Mouse (Mus musculus) midbrain, embryonic 12.5 days (tissue): ENCODE measurements around the gene Kcnk15. TPM values are rescaled to one million over a fixed set of nuclear protein-coding genes. Genes with fewer than 3 reads are reported as not detected.

Source experiments
- ATAC-seq: fragments of 200-750 bp; cut with Nextera tagmentation; 2 replicates; pipeline ENCODE4 v1.8.0; 2017; ENCODE audit warnings: low read depth, moderate TSS enrichment, moderate library complexity; ENCODE audit not compliant: low FRiP score
- H3K27ac ChIP-seq: fragments of 300-500 bp; sonication (generic); replicated peaks from 2 replicates; pipeline ENCODE4 v1.5.1; 2016; ENCODE audit warnings: mild to moderate bottlenecking
- H3K27me3 ChIP-seq: fragments of 300-500 bp; sonication (generic); 2 replicates; pipeline ENCODE4 v1.6.1; 2016; ENCODE audit warnings: mild to moderate bottlenecking
- H3K36me3 ChIP-seq: fragments of 300-500 bp; sonication (generic); 2 replicates; pipeline ENCODE4 v1.6.1; 2016
- H3K4me1 ChIP-seq: fragments of 300-500 bp; sonication (generic); 2 replicates; pipeline ENCODE4 v1.6.1; 2016
- H3K4me2 ChIP-seq: fragments of 300-500 bp; sonication (generic); replicated peaks from 2 replicates; pipeline ENCODE4 v1.6.1; 2016; ENCODE audit warnings: mild to moderate bottlenecking, moderate library complexity
- H3K4me3 ChIP-seq: fragments of 300-500 bp; sonication (generic); 2 replicates; pipeline ENCODE4 v1.5.1; 2016; ENCODE audit warnings: mild to moderate bottlenecking
- H3K9ac ChIP-seq: fragments of 300-500 bp; sonication (generic); replicated peaks from 2 replicates; pipeline ENCODE4 v1.6.1; 2016; ENCODE audit warnings: mild to moderate bottlenecking, moderate library complexity
- H3K9me3 ChIP-seq: fragments of 300-500 bp; sonication (generic); 2 replicates; pipeline ENCODE4 v1.6.1; 2016; ENCODE audit warnings: mild to moderate bottlenecking
- WGBS: fragments of 180-500 bp; shearing (Covaris S2); methylation state at CpG from one replicate; pipeline ENCODE4 v1.1.7; 2016; 5-methylcytosine and 5-hydroxymethylcytosine counted together
- polyA plus RNA-seq: library from polyadenylated mRNA; unstranded; fragments of >200 nt; fragmentation: Nextera tagmentation; extraction: Ambion mirVana; gene quantifications from 2 replicates; pipeline ENCODE4 v1.2.1, GENCODE M21; 2016

Gene Kcnk15
- polyA plus RNA-seq, 1 experiment from 2014 or later: not detected

DNA sequence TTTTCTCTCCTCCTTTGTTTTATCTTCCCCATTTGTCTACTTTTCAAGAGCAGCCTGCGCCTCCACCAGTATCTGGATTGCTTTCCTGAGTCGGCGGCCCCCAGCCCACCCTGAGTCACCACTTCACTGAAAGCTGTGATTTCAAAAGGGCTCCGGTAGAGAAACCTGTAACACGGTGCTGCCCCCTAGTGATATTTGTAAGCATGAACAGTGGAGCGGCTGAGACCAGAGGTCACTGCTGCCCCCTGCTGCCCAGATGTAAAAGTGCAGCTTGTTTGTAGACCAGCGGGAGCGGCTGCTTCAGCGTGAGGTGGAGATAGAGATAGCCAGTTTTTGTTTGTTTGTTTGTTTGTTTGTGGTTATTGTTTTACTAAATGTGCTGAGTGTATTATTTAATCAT is 15.4 kb upstream of the Kcnk15 start:
- Histone ChIP-seq H3K27ac (no peak overlapping the region), H3K9me3 (no peaks in the 10 kb centered on the region), H3K27me3 (peaks cover 9% of the 10 kb centered on the region), H3K9ac (no peak overlapping the region), H3K4me2 (no peak overlapping the region), H3K4me3 (no peak overlapping the region), H3K4me1 (peaks cover 3% of the 10 kb centered on the region; the same call in 1 of the 2 replicates), H3K36me3 (no peaks in the 10 kb centered on the region)
- ATAC-seq: no peak
- WGBS: 26% methylated on average over 9 of the region's 9 CpGs

GRCm38 (mm10) chr2:163839519-163839918 is 13.9 kb upstream of the Kcnk15 start:
- Histone ChIP-seq H3K4me2 (no peak overlapping the region), H3K9me3 (no peaks in the 10 kb centered on the region), H3K27ac (no peak overlapping the region), H3K36me3 (no peaks in the 10 kb centered on the region), H3K4me1 (peaks cover 3% of the 10 kb centered on the region; the same call in 1 of the 2 replicates), H3K9ac (no peak overlapping the region), H3K4me3 (no peak overlapping the region), H3K27me3 (peaks cover 9% of the 10 kb centered on the region)
- 49% methylated on average over 6 of the region's 6 CpGs for WGBS
- no peak for ATAC-seq

GRCm38 (mm10) chr2:163842043-163842442 is 11.4 kb upstream of the Kcnk15 start:
- Histone ChIP-seq H3K36me3 (no peaks in the 10 kb centered on the region), H3K4me2 (no peak overlapping the region), H3K4me1 (peaks cover 3% of the 10 kb centered on the region; the same call in 1 of the 2 replicates), H3K4me3 (no peak overlapping the region), H3K9me3 (no peaks in the 10 kb centered on the region), H3K27ac (no peak overlapping the region), H3K27me3 (peaks cover 9% of the 10 kb centered on the region), H3K9ac (no peak overlapping the region)
- 78% methylated on average over 4 of the region's 4 CpGs for WGBS
- ATAC-seq: no peak

DNA sequence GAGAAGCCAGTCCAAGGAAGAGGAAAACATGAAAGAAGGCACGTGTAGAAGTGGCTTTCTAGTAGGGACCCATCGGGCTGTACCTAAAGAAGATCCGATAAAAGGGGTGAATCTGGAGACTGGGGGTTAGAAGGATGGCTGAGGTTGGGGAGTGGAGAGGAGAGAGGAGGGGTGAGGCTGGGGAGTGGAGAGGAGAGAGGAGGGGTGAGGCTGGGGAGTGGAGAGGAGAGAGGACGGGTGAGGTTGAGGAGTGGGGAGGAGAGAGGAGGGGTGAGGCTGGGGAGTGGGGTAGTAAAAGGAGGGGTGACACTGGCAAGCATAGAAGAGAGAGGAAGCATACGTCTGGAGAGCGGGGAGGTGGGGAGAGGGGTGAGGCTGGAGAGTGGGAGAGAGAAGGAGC is 3.8 kb downstream of the Kcnk15 start:
- ATAC-seq: no peak
- Histone ChIP-seq H3K4me2 (no peak overlapping the region), H3K36me3 (no peaks in the 10 kb centered on the region), H3K27ac (no peak overlapping the region), H3K4me3 (no peak overlapping the region), H3K27me3 (peaks cover 67% of the 10 kb centered on the region), H3K9me3 (no peaks in the 10 kb centered on the region), H3K4me1 (peaks cover 10% of the 10 kb centered on the region; the same call in 1 of the 2 replicates), H3K9ac (no peak overlapping the region)
- 76% methylated on average over 6 of the region's 6 CpGs for WGBS

GRCm38 (mm10) chr2:163858254-163858947 is 5.0 kb downstream of the Kcnk15 start:
- Histone ChIP-seq H3K4me3 (0 out of 2 replicates have a peak overlapping the region, but pooled peaks have one; percentile 6), H3K27me3 (peaks cover 58% of the 10 kb centered on the region), H3K9ac (no peak overlapping the region), H3K4me2 (peak overlapping the region; percentile 43), H3K27ac (no peak overlapping the region), H3K9me3 (no peaks in the 10 kb centered on the region), H3K36me3 (no peaks in the 10 kb centered on the region), H3K4me1 (peaks cover 10% of the 10 kb centered on the region; the same call in 1 of the 2 replicates)
- peak; percentile 56 for ATAC-seq
- WGBS: 16% methylated on average over 50 of the region's 50 CpGs

- Histone ChIP-seq H3K9ac (no peak overlapping the region), H3K27me3 (no peaks in the 10 kb centered on the region), H3K4me2 (no peak overlapping the region), H3K9me3 (no peaks in the 10 kb centered on the region), H3K4me1 (peaks cover 5% of the 10 kb centered on the region; the same call in 1 of the 2 replicates), H3K27ac (no peak overlapping the region), H3K36me3 (no peaks in the 10 kb centered on the region), H3K4me3 (no peak overlapping the region)
- 93% methylated on average over 5 of the region's 5 CpGs for WGBS
- no peak for ATAC-seq
Measured at GRCm38 (mm10) chr2:163865311-163865710, 11.9 kb downstream of the Kcnk15 start.

GRCm38 (mm10) chr2:163866061-163866460 is 12.6 kb downstream of the Kcnk15 start:
- WGBS: 94% methylated on average over 9 of the region's 9 CpGs
- ATAC-seq: no peak
- Histone ChIP-seq H3K4me2 (no peak overlapping the region), H3K4me3 (no peak overlapping the region), H3K9me3 (no peaks in the 10 kb centered on the region), H3K27ac (no peak overlapping the region), H3K36me3 (no peaks in the 10 kb centered on the region), H3K4me1 (peaks cover 5% of the 10 kb centered on the region; the same call in 1 of the 2 replicates), H3K27me3 (no peaks in the 10 kb centered on the region), H3K9ac (no peak overlapping the region)

- H3K27me3 ChIP-seq: 0 out of 2 replicates have a peak, but pooled peaks cover 9% of the 10 kb centered on the region
- WGBS: 70% methylated on average over 5 of the region's 5 CpGs
- H3K27ac ChIP-seq: no peak overlapping the region
- H3K4me2 ChIP-seq: no peak overlapping the region
- no peaks in the 10 kb centered on the region for H3K9me3 ChIP-seq
- peaks cover 13% of the 10 kb centered on the region for H3K4me1 ChIP-seq
- ATAC-seq: no peak
- no peak overlapping the region for H3K9ac ChIP-seq
- no peaks in the 10 kb centered on the region for H3K36me3 ChIP-seq
- H3K4me3 ChIP-seq: no peak overlapping the region
Measured at GRCm38 (mm10) chr2:163869783-163870182, 16.3 kb downstream of the Kcnk15 start.

DNA sequence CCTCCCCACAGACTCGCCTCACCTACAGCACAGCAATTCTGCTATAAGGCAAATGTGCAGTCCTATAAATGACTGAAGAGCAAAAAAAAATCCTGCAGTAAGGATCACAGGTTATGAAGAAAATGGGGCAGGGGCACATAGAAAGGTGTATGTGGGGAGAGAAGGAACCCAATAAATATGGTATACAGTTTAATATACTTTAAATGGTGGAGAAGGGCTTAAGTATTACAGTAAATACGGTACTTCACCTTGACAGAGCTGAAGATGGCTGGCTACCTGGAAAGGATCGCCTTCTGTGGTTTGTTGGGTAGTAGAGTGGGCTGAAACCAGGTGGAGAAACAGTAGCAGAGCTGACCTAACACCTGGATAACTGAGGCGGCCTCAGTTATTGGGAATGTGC is 17.8 kb downstream of the Kcnk15 start:
- H3K27me3 ChIP-seq: 0 out of 2 replicates have a peak, but pooled peaks cover 9% of the 10 kb centered on the region

GRCm38 (mm10) chr2:163871906-163872305 is 18.5 kb downstream of the Kcnk15 start:
- no peak for ATAC-seq

More for the DNA sequence above, 17.8 kb downstream of the Kcnk15 start:
- H3K36me3 ChIP-seq: no peaks in the 10 kb centered on the region
- H3K9ac ChIP-seq: no peak overlapping the region
- H3K4me3 ChIP-seq: no peak overlapping the region
- H3K4me2 ChIP-seq: no peak overlapping the region
- no peak overlapping the region for H3K27ac ChIP-seq
- peaks cover 23% of the 10 kb centered on the region for H3K4me1 ChIP-seq
- H3K9me3 ChIP-seq: no peaks in the 10 kb centered on the region
- 87% methylated on average over 4 of the region's 4 CpGs for WGBS
- ATAC-seq: no peak

GRCm38 (mm10) chr2:163874877-163875276 is 21.4 kb downstream of the Kcnk15 start:
- no peak overlapping the region for H3K4me3 ChIP-seq
- no peak overlapping the region for H3K9ac ChIP-seq
- H3K9me3 ChIP-seq: no peaks in the 10 kb centered on the region
- H3K27me3 ChIP-seq: peaks cover 15% of the 10 kb centered on the region; the same call in 1 of the 2 replicates
- H3K36me3 ChIP-seq: no peaks in the 10 kb centered on the region
- WGBS: 22% methylated on average over 5 of the region's 5 CpGs
- H3K4me2 ChIP-seq: no peak overlapping the region; the same call in 1 of the 2 replicates
- ATAC-seq: no peak
- peaks cover 24% of the 10 kb centered on the region for H3K4me1 ChIP-seq
- 0 out of 2 replicates have a peak overlapping the region, but pooled peaks have one; percentile 5 for H3K27ac ChIP-seq

More at GRCm38 (mm10) chr2:163871906-163872305, 18.5 kb downstream of the Kcnk15 start:
- Histone ChIP-seq H3K4me3 (no peak overlapping the region), H3K9me3 (no peaks in the 10 kb centered on the region), H3K9ac (no peak overlapping the region), H3K4me2 (no peak overlapping the region), H3K27me3 (peaks cover 13% of the 10 kb centered on the region; the same call in 1 of the 2 replicates), H3K4me1 (peaks cover 27% of the 10 kb centered on the region), H3K36me3 (no peaks in the 10 kb centered on the region), H3K27ac (no peak overlapping the region)
- 55% methylated on average over 3 of the region's 3 CpGs for WGBS

GRCm38 (mm10) chr2:163875484-163875883 is 22.0 kb downstream of the Kcnk15 start:
- Histone ChIP-seq H3K4me1 (peaks cover 24% of the 10 kb centered on the region), H3K4me2 (no peak overlapping the region), H3K4me3 (no peak overlapping the region), H3K27me3 (peaks cover 15% of the 10 kb centered on the region; the same call in 1 of the 2 replicates), H3K27ac (no peak overlapping the region), H3K9ac (no peak overlapping the region), H3K9me3 (no peaks in the 10 kb centered on the region), H3K36me3 (no peaks in the 10 kb centered on the region)
- 77% methylated on average over 7 of the region's 7 CpGs for WGBS
- no peak for ATAC-seq
